Mouse (Mus musculus) left cerebral cortex, adult 18-20 months (tissue): ENCODE measurements around the gene Prr23a1. TPM values are rescaled to one million over a fixed set of nuclear protein-coding genes. Genes with fewer than 3 reads are reported as not detected.

Source experiments
- total RNA-seq, 2 experiments: library from RNA; stranded (reverse); gene quantifications; 2 replicates each; pipeline ENCODE4 v1.2.3; 2021

Gene Prr23a1
- total RNA-seq, 2 experiments from 2014 or later: not detected

Other genes with a start within 250 kb of the Prr23a1 start
- gene Mrps22, start 240.8 kb upstream of the Prr23a1 start, total RNA-seq: 10 to 100 TPM; 29.3 to 30.0 TPM
- gene Prr23a2, start 14.0 kb downstream of the Prr23a1 start, total RNA-seq: not detected
- not detected for gene Prr23a3, start 22.3 kb downstream of the Prr23a1 start, total RNA-seq
- gene 7420426K07Rik, start 60.6 kb downstream of the Prr23a1 start, total RNA-seq: not detected
- under 1 TPM; 0.82 to 0.95 TPM for gene Foxl2, start 112.8 kb downstream of the Prr23a1 start, total RNA-seq
- gene Faim, start 143.9 kb downstream of the Prr23a1 start, total RNA-seq: 10 to 100 TPM; 34.3 to 41.1 TPM
- gene Gm1123, start 193.2 kb downstream of the Prr23a1 start, total RNA-seq: not detected